Mouse (Mus musculus): Measurements from ENCODE around the gene Lhx2. TPM values are rescaled to one million over a fixed set of nuclear protein-coding genes. Genes with fewer than 3 reads are reported as not detected.

The Lhx2 gene
- polyA plus RNA-seq, 1 experiment from 2014 or later, result 6.0 TPM

DNA sequence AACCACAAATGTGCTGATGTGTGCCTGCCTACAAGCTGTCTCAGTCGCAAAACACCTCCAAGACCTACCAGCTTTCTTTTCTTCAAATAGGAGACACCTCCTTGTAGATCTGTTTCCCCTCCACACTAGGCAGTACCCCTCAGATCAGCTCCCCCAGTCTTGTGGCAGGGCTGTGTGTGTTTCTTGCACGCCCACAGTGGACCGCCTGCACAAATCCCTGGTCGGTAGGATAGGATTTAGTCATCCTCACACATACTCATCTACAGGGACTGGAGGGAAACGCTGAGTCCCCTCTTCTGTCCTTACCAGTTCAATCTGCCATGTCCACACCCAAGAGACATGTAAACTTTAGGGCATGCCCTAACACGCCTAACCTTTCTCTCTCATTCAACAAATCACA, 71.1 kb downstream of the Lhx2 start:
- Histone ChIP-seq H3K4me1 (no peaks in the 10 kb centered on the region), H3K27ac (no peak overlapping the region), H3K4me3 (no peak overlapping the region), H3K27me3 (ENCODE audit: insufficient read depth, poor library complexity, severe bottlenecking) (peaks cover 9% of the 10 kb centered on the region; the same call in 1 of the 2 replicates), H3K36me3 (no peaks in the 10 kb centered on the region), H3K9me3 (no peaks in the 10 kb centered on the region)
- 83% methylated on average over 6 of the region's 6 CpGs for WGBS
- DNase-seq (ENCODE audit: low spot score), result no peak

- DNase-seq (ENCODE audit: low spot score), result no peak
- Histone ChIP-seq H3K4me1 (no peaks in the 10 kb centered on the region), H3K27ac (no peak overlapping the region), H3K27me3 (ENCODE audit: insufficient read depth, poor library complexity, severe bottlenecking) (peaks cover 3% of the 10 kb centered on the region; the same call in 1 of the 2 replicates), H3K4me3 (no peak overlapping the region), H3K9me3 (no peaks in the 10 kb centered on the region), H3K36me3 (no peaks in the 10 kb centered on the region)
- WGBS, result 37% methylated on average over 11 of the region's 11 CpGs
Observed at GRCm38 (mm10) chr2:38412599-38413177, 73.6 kb downstream of the Lhx2 start.

DNA sequence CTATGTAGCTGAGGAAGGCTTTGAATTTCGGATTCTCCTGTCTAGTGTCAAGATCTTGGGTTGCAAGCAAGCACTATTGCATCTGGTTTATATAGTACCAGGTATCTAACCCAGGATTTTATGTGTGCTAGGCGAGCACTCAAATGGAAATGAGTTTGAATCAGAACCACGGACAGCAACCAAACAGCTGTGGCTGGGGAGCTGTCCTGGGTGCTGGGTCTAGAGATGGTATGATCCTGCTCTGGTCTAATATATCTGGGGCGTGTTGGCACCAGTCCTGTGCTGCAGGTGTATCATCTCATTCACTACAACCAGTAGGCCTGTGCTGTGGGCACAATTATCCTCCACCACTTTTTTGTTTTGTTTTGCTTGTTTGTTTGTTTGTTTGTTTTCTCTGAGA, 78.9 kb downstream of the Lhx2 start:
- WGBS, result 18% methylated on average over 4 of the region's 4 CpGs
- H3K27me3 ChIP-seq (ENCODE audit: insufficient read depth, poor library complexity, severe bottlenecking), result peaks cover 9% of the 10 kb centered on the region
- no peak overlapping the region for H3K4me3 ChIP-seq
- H3K9me3 ChIP-seq, result no peaks in the 10 kb centered on the region
- DNase-seq (ENCODE audit: low spot score), result no peak
- no peaks in the 10 kb centered on the region for H3K36me3 ChIP-seq
- H3K27ac ChIP-seq, result no peak overlapping the region
- no peaks in the 10 kb centered on the region for H3K4me1 ChIP-seq

Other genes with a start within 250 kb of the Lhx2 start
- 12.1 and 14.8 TPM in 2 replicates for gene Dennd1a, start 51.9 kb upstream of the Lhx2 start, polyA plus RNA-seq (2016; fragmentation: Nextera tagmentation; extraction: Ambion mirVana)
- gene Nek6, start 172.4 kb downstream of the Lhx2 start, polyA plus RNA-seq (2016; fragmentation: Nextera tagmentation; extraction: Ambion mirVana), result 74.7 and 90.1 TPM in 2 replicates